Mouse (Mus musculus) hindbrain, embryonic 10.5 days (tissue): Measurements from ENCODE around the gene Hlcs. TPM values are rescaled to one million over a fixed set of nuclear protein-coding genes. Genes with fewer than 3 reads are reported as not detected.

ENCODE experiments used
- DNase-seq: peaks from one replicate; pipeline ENCODE4 v3.0.0-alpha.2; 2017; ENCODE audit warnings: low spot score
- H3K27ac ChIP-seq: fragments of 300-500 bp; sonication (generic); 2 replicates; pipeline ENCODE4 v1.5.1; 2016; ENCODE audit warnings: mild to moderate bottlenecking, moderate library complexity
- H3K27me3 ChIP-seq: fragments of 300-500 bp; sonication (generic); 2 replicates; pipeline ENCODE4 v1.6.1; 2016; ENCODE audit warnings: mild to moderate bottlenecking; ENCODE audit not compliant: poor library complexity, insufficient read depth, severe bottlenecking
- H3K36me3 ChIP-seq: fragments of 300-500 bp; sonication (generic); 2 replicates; pipeline ENCODE4 v1.6.1; 2016; ENCODE audit warnings: mild to moderate bottlenecking, moderate library complexity
- H3K4me1 ChIP-seq: fragments of 300-500 bp; sonication (generic); replicated peaks from 2 replicates; pipeline ENCODE4 v1.6.1; 2016; ENCODE audit warnings: mild to moderate bottlenecking
- H3K4me3 ChIP-seq: fragments of 300-500 bp; sonication (generic); 2 replicates; pipeline ENCODE4 v1.5.1; 2016; ENCODE audit warnings: mild to moderate bottlenecking, moderate library complexity
- H3K9me3 ChIP-seq: fragments of 300-500 bp; sonication (generic); 2 replicates; pipeline ENCODE4 v1.6.1; 2016; ENCODE audit warnings: mild to moderate bottlenecking, moderate library complexity
- WGBS: fragments of 180-500 bp; shearing (Covaris S2); methylation state at CpG from one replicate; pipeline ENCODE4 v1.1.7; 2016; 5-methylcytosine and 5-hydroxymethylcytosine counted together
- polyA plus RNA-seq: library from polyadenylated mRNA; unstranded; fragments of >200 nt; fragmentation: Nextera tagmentation; extraction: Ambion mirVana; gene quantifications from 2 replicates; pipeline ENCODE4 v1.2.1, GENCODE M21; 2016

Gene Hlcs
- polyA plus RNA-seq, 1 experiment from 2014 or later = 10.3 TPM

- peaks cover 2% of the 10 kb centered on the region; the same call in 1 of the 2 replicates for H3K9me3 ChIP-seq
- H3K4me1 ChIP-seq = peaks cover 15% of the 10 kb centered on the region
- H3K36me3 ChIP-seq = 0 out of 2 replicates have a peak, but pooled peaks cover 3% of the 10 kb centered on the region
- no peak for DNase-seq
- H3K27me3 ChIP-seq = peaks cover 29% of the 10 kb centered on the region
- no peak overlapping the region for H3K4me3 ChIP-seq
- 94% methylated on average over 4 of the region's 4 CpGs for WGBS
- no peak overlapping the region for H3K27ac ChIP-seq
Measured at GRCm38 (mm10) chr16:94301194-94301593, 12.2 kb downstream of the Hlcs start.

- Histone ChIP-seq H3K36me3 (no peaks in the 10 kb centered on the region), H3K4me1 (peaks cover 15% of the 10 kb centered on the region), H3K4me3 (no peak overlapping the region), H3K9me3 (no peaks in the 10 kb centered on the region), H3K27ac (no peak overlapping the region), H3K27me3 (peaks cover 27% of the 10 kb centered on the region)
- WGBS = 76% methylated on average over 4 of the region's 4 CpGs
- DNase-seq = no peak
Measured at GRCm38 (mm10) chr16:94299210-94299609, 14.2 kb downstream of the Hlcs start.

GRCm38 (mm10) chr16:94298081-94298480, 15.3 kb downstream of the Hlcs start:
- 90% methylated on average over 5 of the region's 5 CpGs for WGBS
- H3K27me3 ChIP-seq = peaks cover 15% of the 10 kb centered on the region
- no peaks in the 10 kb centered on the region for H3K9me3 ChIP-seq
- no peaks in the 10 kb centered on the region for H3K36me3 ChIP-seq
- peaks cover 11% of the 10 kb centered on the region for H3K4me1 ChIP-seq
- H3K4me3 ChIP-seq = no peak overlapping the region
- DNase-seq = no peak
- H3K27ac ChIP-seq = no peak overlapping the region

GRCm38 (mm10) chr16:94291141-94291540, 22.2 kb downstream of the Hlcs start:
- Histone ChIP-seq H3K4me1 (peaks cover 18% of the 10 kb centered on the region), H3K4me3 (no peak overlapping the region), H3K9me3 (no peaks in the 10 kb centered on the region), H3K27me3 (no peaks in the 10 kb centered on the region; the same call in 1 of the 2 replicates), H3K27ac (no peak overlapping the region), H3K36me3 (no peaks in the 10 kb centered on the region)
- no peak for DNase-seq
- WGBS = 84% methylated on average over 4 of the region's 4 CpGs

GRCm38 (mm10) chr16:94290073-94290999, 23.0 kb downstream of the Hlcs start:
- DNase-seq = peak; percentile 87
- Histone ChIP-seq H3K9me3 (no peaks in the 10 kb centered on the region), H3K36me3 (no peaks in the 10 kb centered on the region), H3K27me3 (no peaks in the 10 kb centered on the region; the same call in 1 of the 2 replicates), H3K4me3 (peak overlapping the region; percentile 97), H3K27ac (peak overlapping the region; percentile 95), H3K4me1 (peaks cover 18% of the 10 kb centered on the region)
- WGBS = 6% methylated on average over 52 of the region's 52 CpGs

- H3K27ac ChIP-seq = peak overlapping the region; percentile 95
- H3K9me3 ChIP-seq = no peaks in the 10 kb centered on the region
- 16% methylated on average over 39 of the region's 39 CpGs for WGBS
- peak overlapping the region; percentile 97 for H3K4me3 ChIP-seq
- DNase-seq = peak; percentile 43
- H3K27me3 ChIP-seq = no peaks in the 10 kb centered on the region; the same call in 1 of the 2 replicates
- peaks cover 18% of the 10 kb centered on the region for H3K4me1 ChIP-seq
- H3K36me3 ChIP-seq = 0 out of 2 replicates have a peak, but pooled peaks cover 5% of the 10 kb centered on the region
Measured at GRCm38 (mm10) chr16:94289138-94290072, 24.0 kb downstream of the Hlcs start.

- no peak overlapping the region for H3K4me3 ChIP-seq
- DNase-seq = no peak
- H3K27ac ChIP-seq = no peak overlapping the region
- WGBS = 88% methylated on average over 9 of the region's 9 CpGs
- peaks cover 18% of the 10 kb centered on the region for H3K4me1 ChIP-seq
- H3K9me3 ChIP-seq = no peaks in the 10 kb centered on the region
- H3K36me3 ChIP-seq = peaks cover 18% of the 10 kb centered on the region
- H3K27me3 ChIP-seq = no peaks in the 10 kb centered on the region; the same call in 1 of the 2 replicates
Measured at GRCm38 (mm10) chr16:94287826-94288225, 25.5 kb downstream of the Hlcs start.

- Histone ChIP-seq H3K4me3 (no peak overlapping the region), H3K27me3 (no peaks in the 10 kb centered on the region), H3K36me3 (peaks cover 29% of the 10 kb centered on the region), H3K4me1 (peaks cover 2% of the 10 kb centered on the region), H3K27ac (no peak overlapping the region), H3K9me3 (peaks cover 6% of the 10 kb centered on the region; the same call in 1 of the 2 replicates)
- DNase-seq = no peak
- WGBS = 95% methylated on average over 3 of the region's 3 CpGs
Measured at GRCm38 (mm10) chr16:94283972-94284371, 29.4 kb downstream of the Hlcs start.

GRCm38 (mm10) chr16:94270826-94271225, 42.5 kb downstream of the Hlcs start:
- Histone ChIP-seq H3K9me3 (0 out of 2 replicates have a peak, but pooled peaks cover 3% of the 10 kb centered on the region), H3K4me3 (no peak overlapping the region), H3K27ac (no peak overlapping the region), H3K36me3 (peaks cover 21% of the 10 kb centered on the region), H3K27me3 (no peaks in the 10 kb centered on the region), H3K4me1 (peaks cover 4% of the 10 kb centered on the region; the same call in 1 of the 2 replicates)
- WGBS = 90% methylated on average over 6 of the region's 6 CpGs
- no peak for DNase-seq

- Histone ChIP-seq H3K9me3 (0 out of 2 replicates have a peak, but pooled peaks cover 2% of the 10 kb centered on the region), H3K36me3 (peaks cover 20% of the 10 kb centered on the region), H3K27ac (no peak overlapping the region), H3K4me3 (no peak overlapping the region), H3K4me1 (peaks cover 4% of the 10 kb centered on the region; the same call in 1 of the 2 replicates), H3K27me3 (no peaks in the 10 kb centered on the region)
- WGBS = 7% methylated on average over 9 of the region's 9 CpGs
- peak; percentile 88 for DNase-seq
Measured at GRCm38 (mm10) chr16:94269635-94270034, 43.7 kb downstream of the Hlcs start.

- no peak for DNase-seq
- H3K4me1 ChIP-seq = peaks cover 4% of the 10 kb centered on the region; the same call in 1 of the 2 replicates
- no peak overlapping the region for H3K4me3 ChIP-seq
- no peak overlapping the region for H3K27ac ChIP-seq
- H3K9me3 ChIP-seq = no peaks in the 10 kb centered on the region
- peaks cover 14% of the 10 kb centered on the region for H3K36me3 ChIP-seq
- no peaks in the 10 kb centered on the region for H3K27me3 ChIP-seq
- 91% methylated on average over 14 of the region's 14 CpGs for WGBS
Measured at GRCm38 (mm10) chr16:94268205-94268604, 45.2 kb downstream of the Hlcs start.

GRCm38 (mm10) chr16:94264611-94265010, 48.8 kb downstream of the Hlcs start:
- Histone ChIP-seq H3K4me1 (no peaks in the 10 kb centered on the region), H3K4me3 (no peak overlapping the region), H3K9me3 (no peaks in the 10 kb centered on the region), H3K36me3 (peaks cover 18% of the 10 kb centered on the region), H3K27ac (no peak overlapping the region), H3K27me3 (no peaks in the 10 kb centered on the region)
- 92% methylated on average over 6 of the region's 6 CpGs for WGBS
- DNase-seq = no peak
